Mouse (Mus musculus) cerebellum, adult 8-10 months (tissue): ENCODE data around the gene Tprgl.

Experiments
- DNase-seq: peaks from one replicate; pipeline ENCODE4 v3.0.0; 2022

The Tprgl gene

GRCm38 (mm10) chr4:154109850-154110243, 50.6 kb downstream of the Tprgl start:
- no peak for DNase-seq

GRCm38 (mm10) chr4:154109216-154109849, 51.1 kb downstream of the Tprgl start:
- peak; percentile 64 for DNase-seq
